Mouse (Mus musculus): ENCODE data around the gene Pcyt1a.

GRCm38 (mm10) chr16:32507407-32507806, 76.7 kb downstream of the Pcyt1a start:
- TF ChIP-seq POLR2A (IDR thresholded peaks at IDR 0.05; ENCODE audit: insufficient read depth, low read depth, low read length) (no peak), CTCF (IDR thresholded peaks at IDR 0.05; ENCODE audit: insufficient read depth, low read depth, low read length) (peak; percentile 88)

Data from olfactory bulb, adult 2 months (tissue).